Mouse (Mus musculus): ENCODE data around the gene Tbcel.

DNA sequence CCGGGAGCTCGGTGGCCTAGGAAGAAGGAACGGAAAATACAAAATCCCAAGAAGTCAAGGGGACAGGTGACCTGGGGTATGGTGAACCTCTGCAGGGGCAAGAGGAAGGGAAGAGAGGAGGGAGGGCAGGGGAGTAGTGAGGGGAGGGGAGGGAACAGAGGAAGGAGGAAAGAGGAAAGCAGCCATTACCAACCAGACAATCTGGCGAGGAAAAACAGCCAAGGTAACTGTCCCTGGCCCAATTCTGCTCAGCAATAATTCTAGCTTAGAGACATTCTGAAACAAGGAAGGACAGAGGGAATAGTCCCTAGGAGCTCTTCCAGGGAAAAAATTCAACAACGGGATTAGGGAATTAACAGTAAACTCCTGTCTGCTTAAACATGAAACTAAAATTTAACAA is 88.8 kb downstream of the Tbcel start:
- no peak for TF ChIP-seq EP300 (IDR thresholded peaks at IDR 0.05; ENCODE audit: low read depth)
- TF ChIP-seq CTCF (IDR thresholded peaks at IDR 0.05; ENCODE audit: low read depth) = no peak

Measured in liver, postnatal 0 days (tissue).